Mouse (Mus musculus) hindlimb bud, embryonic 11.5 days (tissue): ENCODE measurements around the gene Tmem150c.

Experiments
- DNase-seq: peaks from one replicate; pipeline ENCODE4 v3.0.0-alpha.2; 2012; ENCODE audit warnings: low read depth, low spot score; ENCODE audit errors: extremely low spot score

Gene Tmem150c

DNA sequence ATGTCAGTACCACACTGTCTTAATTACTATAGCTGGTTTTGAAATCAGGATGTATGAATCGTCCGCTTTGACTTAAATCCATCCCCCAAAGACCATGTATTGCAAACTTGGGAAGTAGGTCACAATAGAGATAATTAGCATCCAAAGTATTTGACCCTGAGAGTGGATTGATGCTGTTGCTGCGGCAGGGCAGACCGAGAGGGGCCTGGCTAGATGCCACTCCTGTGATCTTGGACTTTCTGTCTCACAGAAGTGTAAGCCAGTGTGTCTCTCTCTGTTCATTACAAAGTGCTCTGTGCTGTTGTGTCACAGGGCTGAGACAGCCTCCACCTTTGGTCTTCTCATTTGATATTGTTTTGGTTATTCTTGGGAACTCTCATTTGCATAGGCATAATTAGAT, 12.5 kb upstream of the Tmem150c start:
- DNase-seq = no peak

DNA sequence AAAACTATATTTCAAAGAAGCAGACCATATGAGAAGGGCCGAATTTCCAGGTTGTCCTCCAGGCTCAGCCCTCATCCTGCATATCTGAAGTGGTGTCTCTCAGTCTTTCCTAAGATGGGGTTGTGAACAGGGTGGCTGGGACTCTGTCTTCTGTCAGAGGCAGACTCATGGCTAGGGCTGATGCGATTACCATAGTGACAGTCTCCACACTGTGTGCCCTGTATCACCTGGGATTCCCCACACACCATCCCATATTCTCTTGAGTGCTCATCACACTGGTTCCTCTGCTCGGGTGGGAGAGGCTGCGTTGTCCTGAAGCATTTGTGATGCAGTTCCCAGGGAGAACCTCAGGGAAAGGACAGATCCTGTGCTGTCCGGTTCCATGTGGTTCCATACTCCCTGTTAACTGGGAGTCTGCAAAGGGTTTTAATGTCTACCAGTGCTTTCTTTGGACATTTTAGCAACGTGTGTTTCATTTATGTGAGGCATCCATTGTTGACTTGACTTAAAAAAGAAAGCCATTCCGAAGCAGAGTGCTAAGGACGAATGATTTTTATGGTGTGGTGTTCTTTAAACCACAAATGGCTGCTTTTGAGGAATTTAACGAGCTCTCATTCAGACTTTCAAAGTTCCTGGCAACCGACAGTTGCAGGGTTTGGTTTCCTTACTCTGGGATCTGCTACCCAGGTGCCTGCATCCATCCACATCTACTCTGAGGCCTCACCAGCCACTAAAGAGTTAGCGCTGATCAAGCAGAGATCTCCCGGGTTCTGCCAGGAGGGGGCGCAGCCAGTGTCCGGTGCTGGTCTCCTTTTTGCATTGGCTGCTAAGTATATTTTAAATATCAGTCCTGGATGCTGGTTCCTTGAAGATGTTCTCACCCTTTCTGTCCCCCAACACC, 7.2 kb upstream of the Tmem150c start:
- no peak for DNase-seq

DNA sequence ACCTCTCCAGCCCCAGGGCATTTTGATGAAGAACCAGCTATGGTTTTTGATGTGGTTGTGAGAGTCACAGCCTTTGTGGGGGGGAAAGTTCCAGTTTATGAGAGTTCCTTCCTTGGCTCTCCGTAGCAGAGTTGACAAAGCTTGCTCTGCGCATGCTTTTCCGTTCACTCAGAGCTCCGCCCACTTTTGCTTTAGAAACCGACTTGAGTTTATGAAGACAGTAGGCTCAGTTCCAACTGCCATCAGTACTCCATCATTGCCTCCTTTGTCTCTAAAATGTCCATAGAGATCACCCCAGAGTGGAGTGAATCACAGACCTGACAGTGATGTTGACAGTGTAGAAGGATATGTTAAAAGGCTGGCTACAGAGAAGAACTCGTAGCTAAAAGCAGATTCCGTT, 3.8 kb upstream of the Tmem150c start:
- DNase-seq = no peak

DNA sequence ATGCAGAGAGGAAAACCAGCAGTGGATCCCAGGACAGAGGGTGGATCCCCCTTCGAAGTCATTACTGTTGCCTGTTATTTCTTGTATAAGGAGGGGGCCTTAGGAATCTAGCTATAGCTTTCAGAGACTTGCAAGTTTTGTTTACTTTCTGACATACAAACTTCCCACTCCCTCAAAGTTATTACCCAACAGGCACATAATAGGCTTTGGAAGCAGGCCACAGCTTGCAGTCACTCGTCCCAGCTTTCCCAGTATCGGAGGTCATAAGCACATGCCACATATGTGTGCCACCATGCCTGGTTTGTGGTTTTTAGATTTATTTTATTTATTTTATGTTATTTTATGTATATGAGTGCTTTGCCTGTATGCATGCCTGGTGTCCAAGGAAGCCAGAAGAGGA, 3.2 kb upstream of the Tmem150c start:
- no peak for DNase-seq

DNA sequence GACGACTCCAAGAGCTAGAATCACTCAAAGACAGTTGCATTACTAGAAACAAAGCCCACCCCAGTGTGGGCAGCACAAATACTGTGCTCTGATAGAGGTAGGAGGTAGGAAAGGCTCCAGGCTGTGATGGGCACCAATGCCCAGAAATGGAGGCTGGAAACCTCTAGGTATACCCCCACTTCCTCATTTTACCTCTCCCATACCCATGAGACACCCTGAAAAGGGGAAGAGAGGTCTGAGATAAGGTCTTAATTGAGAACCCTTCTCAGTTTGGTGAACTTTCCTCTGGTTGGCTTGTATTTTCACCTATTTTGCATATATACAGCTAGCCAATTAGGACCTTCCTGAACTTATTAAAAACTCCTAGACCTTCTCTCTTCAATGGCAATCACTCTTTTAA, 2.4 kb upstream of the Tmem150c start:
- no peak for DNase-seq

DNA sequence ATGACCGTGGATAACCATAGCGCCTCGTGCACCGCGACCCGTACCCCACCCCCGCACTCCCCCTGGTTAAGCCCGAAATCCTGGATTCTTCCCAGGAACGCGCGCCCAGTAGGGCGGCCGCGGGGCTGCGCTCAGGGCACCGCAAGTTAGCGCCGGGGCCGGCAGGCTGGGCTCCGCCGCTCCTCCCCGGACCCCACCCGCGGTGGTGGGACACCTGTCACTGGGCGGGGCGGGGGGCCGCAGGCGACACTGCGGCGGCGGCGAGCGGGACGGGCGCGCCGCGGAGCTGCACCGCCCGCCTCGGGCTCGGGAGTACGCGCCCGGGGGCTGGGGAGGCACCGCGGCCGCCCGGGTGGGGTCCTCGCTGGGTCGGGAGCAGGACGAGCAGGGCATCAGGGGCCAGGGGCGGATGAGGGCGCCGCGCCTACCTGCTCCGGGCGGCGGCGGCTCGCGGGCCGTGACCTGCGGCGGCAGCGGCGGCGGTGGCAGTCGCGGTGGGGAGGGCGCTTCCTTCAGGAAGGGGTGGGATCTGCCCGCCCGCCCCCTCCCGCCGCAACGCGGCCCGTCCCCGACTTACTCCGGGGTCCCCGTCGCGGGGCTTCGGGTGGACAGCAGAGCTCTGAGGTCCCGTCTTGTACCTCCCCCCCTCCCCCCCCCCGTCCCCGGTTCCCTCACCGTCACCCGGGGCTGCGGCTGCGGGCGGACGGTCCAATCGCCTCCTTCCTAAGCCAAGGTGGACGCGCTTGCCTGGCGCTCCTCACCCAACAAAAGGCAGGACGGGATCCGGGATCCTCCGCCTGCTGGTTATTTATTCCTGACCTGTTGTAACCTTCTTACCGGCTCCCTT, 594 bp downstream of the Tmem150c start:
- DNase-seq = no peak

DNA sequence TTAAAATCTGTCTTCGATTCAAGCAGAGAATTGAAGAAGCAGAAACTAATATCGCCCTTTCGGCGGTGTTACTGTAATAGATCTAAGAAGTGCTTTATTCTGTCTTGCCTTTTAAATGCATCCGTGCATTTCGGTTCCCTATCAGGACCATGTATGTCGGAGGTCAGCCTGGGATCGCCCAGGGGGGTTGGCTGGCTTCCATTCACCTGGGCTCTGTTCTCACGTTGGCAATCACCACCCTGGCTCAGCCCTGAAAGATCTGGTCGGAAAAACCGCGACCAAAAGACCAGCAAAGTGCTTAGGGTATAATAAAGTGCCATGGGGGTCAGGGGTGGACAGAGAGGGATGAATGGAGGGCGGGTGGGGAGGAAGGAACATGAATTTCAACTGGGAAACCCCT, 1.3 kb downstream of the Tmem150c start:
- no peak for DNase-seq

DNA sequence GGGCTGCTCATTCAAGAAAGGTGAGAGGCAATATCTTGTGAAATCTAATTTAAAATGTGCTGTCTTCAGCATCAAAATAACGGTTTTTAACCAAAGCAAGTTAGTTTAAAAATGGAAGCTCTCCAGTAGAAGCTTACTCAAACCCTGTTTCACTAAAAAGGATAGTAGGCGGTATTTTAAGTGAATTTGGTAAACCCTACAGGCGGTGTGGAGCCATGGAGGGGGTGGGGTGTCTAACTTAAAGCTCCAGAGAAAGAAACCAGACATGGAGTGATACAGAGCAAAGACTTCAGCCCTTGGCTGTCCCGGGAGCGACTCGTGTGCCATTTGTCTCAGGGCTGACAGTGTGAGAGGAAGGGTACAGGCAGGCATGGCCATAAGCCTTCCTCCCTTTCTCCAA, 4.0 kb downstream of the Tmem150c start:
- DNase-seq = no peak

DNA sequence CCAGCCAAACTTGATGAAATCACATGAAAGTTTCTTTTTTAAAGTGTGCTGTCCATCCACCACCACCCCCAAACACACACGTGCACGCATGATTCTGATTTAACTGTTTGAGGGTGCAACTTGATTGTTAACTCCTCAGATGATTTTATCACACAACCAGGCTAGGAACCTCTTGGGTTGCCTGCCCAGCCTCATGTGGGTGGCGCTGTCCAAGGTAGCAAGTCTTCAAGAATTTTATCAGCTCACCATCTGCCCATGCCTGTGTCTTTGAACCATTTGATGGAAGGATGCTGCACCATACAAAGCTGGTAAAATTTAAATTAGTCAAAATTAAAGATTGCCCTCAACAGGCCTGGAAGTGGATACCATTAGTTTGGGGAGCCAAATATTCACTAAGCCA, 9.6 kb downstream of the Tmem150c start:
- no peak for DNase-seq

DNA sequence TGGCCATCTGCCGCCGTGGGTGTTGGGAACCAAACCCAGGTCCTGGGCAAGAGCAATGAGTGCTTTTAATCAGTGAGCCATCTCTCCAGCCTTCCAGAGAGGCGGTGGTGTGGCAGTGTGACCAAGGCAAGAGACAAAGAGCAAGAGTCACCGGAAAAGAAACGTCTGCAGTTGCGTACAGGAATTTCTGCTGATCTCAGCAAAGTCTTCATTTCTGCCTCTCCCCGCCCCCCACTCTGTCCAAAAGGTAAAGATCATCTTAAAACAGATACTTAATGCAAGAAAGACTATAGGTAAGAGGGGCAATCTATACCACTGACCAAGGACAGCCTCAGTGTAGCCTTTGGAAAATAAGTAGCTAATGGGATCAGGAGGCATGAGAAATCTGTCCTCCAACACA, 14.8 kb downstream of the Tmem150c start:
- DNase-seq = no peak

DNA sequence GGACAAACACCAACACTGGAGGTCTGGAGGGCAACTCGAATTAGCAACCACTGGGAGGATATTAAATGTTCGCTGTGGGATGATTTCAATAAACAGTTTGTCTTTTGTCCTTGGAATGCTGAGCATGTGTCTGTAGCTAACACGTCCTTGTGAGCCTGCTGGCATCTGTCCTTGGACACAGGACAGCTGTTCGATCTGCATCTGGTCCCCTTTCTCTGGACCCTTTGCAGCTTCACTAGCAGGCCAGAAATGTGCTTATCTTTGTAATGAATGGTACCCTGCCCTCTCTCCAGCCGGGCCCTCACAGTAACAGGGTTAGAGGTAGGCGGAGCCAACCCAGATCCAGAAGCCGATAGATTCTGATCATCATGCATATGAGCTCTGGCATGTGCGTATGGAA, 32.3 kb downstream of the Tmem150c start:
- no peak for DNase-seq

DNA sequence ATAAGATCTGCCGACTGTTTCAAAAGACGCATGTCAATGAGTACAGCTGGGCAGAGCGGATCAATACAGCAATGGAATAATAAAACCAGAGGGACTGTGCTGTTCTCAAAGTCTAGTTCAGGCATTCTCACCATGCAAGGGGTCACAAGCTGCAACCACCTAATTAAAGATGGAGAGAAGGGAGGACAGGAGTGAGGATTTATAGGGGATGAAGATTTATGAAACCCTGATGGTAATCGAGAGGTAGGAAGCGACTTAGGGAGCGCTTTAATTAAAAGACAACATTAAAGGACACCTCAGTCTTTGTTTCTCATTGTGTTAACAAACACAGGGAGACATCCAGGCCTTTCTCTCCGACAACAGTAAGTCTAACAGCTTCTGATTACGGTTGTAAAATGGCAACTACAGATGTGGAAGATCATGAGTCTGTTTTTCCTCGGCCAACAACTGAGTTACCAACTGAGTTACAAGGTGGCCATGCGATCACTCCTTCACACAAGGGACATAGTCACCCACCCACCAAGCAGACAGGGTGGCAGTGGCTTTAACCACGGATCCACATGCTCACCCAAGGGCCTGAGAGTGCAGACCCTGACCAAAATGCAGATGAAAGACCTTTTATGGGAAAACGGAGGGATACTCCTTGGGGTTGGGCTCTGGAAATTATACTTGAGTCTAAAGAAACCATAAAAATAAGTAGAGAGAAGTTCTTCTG, 34.0 kb downstream of the Tmem150c start:
- no peak for DNase-seq

DNA sequence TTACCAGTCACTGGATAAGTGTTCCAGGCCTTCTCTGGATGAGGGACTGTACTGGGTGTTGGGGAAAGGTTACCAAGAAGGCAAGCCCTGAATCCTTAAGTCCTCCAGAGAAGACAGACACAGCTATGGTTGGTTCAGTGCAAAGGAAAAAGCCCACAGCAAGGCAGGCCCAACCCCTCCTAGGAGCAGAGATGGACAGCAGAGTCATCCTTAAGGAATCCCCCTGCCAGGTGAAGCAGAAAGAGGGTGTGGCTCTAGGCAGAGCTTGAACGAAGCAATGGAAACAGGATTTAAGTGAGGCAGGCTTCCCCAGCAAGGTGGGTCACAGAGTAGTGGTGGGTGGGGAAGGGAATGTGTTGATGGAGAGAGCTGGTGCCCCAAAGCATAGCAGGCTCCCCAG, 35.1 kb downstream of the Tmem150c start:
- DNase-seq = no peak

DNA sequence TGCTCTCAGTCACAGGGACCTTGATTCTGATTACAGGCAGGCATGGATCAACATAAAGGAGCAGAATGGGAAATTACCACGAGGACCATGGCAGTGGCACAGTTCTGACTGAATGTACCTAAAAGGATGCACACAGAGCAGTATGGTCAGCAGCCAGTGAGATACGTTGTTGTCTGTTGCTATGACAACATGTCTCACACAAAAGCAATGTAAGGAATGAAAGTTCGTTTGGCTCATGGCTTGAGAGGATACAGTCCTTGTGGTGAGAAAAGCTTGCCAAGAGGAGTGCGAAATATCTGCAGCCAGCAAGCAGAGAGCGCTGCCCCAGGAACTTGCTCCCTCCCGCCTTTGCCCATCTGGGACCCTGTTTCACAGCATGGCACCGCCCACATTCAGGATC, 36.3 kb downstream of the Tmem150c start:
- DNase-seq = no peak

DNA sequence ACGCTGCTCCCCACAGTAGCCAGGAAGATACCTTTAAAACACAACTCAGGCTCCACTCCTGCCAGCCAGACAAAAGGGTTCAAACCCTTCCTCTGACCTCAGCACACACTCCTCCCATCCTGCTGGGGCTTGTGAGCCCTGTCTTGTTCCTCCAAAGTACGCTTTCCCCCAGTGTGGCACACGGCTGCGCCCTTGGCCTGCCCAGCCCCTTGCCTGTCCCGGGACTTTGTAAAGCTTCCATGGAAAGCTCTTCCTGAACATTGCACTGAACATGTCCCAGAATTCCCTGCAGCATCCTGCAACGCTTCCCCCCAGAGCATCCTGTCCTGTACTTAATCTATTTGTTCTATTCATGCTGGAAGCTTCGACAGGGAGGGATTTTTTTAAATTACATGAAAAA, 38.4 kb downstream of the Tmem150c start:
- DNase-seq = no peak

DNA sequence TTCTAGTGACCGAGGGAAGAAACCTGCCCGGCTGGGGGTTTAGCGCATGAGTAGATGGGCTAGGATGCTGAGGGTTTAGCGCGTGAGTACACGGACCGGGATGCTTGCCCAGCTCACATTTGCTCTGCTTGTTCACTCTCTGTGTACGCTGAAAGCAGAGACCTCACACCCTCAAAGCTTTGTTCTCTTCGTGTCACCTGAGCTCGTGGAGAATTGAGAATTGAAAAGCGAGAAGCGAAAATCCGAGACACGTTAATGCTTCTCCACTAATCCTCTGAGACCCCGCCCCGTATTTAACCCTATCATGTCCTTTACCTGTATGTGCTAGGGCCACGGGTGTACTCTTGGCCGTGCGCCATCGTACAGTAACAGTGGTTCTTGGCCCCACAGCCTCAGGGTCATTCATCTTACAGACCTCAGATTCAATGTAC, 38.9 kb downstream of the Tmem150c start:
- no peak for DNase-seq

DNA sequence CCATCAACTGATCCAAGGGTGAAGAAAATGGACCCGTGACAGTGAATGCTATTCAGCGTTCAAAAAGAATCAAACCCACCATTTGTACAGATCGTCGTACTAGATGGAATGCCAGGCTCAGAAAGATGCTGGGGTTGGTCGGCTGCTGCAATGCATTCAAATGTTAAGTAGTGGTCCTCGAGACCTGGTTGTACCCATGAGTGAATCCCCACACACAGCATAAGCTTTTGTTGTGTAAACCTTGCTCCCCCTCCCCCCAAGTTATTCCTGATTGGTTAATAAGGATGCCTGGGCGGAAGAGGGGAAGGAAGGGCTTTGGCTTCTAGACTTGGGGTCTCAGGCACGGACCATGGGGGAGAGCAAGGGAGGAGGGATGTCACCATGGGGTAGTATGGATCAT, 40.3 kb downstream of the Tmem150c start:
- no peak for DNase-seq

DNA sequence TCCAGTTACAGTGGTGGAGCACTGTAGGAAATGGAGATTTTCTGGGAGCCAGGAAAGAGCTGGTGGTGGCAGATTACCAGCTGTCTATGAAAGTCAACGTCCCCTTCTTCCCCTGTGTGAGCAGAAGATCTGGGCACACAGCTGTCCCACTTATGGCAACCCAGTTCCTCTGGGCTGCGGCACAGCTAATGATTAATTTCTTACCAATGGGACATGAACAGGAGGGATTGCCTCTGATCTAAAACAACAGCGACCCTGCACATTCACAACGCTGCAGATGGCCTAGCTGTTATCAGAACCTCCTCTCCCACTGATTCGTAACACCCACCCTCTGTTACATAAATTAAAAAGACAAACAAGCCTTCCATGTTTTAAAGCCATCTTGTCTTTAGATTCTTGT, 46.2 kb downstream of the Tmem150c start:
- no peak for DNase-seq

DNA sequence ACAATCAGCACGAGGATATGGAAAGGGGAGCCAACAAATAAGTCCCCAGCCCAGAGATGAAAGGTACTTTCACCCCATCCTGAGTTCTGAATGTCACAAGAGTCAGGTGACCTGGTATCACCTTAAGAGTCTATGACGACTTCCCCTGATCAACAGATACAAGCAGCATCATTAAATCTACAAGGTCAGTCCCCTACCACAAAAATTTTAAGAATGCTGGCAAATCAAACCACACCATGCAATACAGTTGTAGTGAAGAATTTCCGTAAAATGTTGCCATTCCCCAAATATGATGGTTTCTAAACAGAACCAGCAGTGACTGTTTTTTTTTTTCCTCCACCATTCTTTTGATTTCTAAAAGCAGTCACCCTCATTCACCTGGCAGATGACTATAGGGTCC, 49.0 kb downstream of the Tmem150c start:
- no peak for DNase-seq

DNA sequence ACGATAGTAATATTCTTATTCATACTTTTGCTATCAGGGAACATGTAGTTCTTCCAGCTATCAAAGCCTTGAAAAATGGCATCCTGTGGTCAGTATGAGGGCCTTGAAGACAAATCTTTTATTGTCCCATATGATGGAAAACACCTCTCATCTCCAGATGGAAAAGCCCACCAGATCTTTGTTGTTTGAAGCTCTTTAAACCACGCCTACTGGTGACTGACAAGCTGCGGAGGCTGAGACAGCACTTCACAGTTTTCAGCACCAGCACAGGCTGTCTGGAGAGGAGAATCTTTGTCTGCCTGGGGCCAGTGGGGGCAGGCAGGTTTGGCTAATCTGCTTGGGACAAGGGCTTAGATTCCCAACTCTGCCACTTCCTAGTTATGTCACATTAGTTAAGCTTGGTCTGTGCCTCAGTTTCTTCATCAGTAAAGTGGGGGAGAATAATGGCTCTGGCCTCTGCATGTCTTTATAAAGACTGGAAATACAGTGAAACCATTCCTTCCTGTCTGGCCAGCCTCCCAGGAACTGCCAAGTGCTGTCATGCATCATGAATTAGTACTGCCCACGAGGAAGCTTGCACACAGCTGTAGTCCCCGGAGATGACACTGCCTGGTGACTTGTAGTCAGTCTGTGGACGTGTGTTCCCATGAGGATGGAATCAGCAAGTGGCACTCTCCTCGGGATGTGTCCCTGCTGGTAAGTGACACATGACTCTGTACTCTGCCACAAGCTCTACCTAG, 49.9 kb downstream of the Tmem150c start:
- DNase-seq = no peak

DNA sequence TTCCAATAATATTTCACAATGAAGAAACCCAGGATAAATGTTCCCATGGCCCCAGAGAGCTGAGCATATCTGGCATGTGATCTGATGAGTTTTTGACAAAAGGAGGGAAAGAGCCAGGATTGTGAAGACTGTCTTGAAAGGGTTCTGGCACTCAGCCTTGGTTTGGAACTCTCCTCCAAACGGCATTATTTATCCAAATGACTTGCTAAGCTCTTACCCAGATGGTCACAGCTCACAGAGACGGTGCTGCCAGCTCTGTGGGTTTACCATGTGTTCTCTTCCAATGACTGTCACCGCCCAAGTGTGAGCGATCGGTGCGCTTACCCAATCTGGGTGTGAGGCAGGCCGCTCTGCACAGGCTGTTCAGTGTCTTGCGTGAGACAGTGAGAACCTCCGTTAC, 50.7 kb downstream of the Tmem150c start:
- DNase-seq = no peak
